Comparison of ENCODE assay signal across 8 mouse cellular contexts in the genomic region with DNA sequence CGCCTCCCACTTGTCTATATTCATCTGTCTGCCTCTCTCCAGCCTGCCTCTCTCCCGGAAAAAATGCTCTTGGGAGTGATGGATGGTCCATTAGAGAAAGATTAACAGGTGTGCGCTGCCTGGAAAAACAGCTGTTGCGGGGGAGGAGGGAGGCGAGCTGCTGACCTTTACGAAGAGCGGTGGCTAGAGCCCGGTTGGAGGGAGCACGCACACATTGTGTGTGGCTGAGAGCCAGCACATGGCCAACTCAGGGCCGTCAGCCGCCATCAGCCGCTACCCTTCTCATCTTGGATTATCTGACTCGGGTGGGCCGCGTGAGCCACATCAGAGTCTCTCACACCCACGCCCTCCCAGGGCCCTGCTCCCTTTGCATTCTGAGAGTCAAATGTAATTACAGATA.
DNase-seq lines count a peak whose midpoint lies in the region; ATAC-seq lines count a peak whose summit lies in the region.
"Had no signal": no experiment of that assay in that cellular context is flagged by ENCODE, and none has a peak within 500 bp of the region (broad histone marks: within the 10 kb centered on the region; RNA-seq: fewer than 3 reads in every experiment).

No protein-coding gene starts in this region.

- intact Hi-C loops in left cerebral cortex, postnatal 4 days (cut with DNase I) = no loop called here

- ATAC-seq in erythroblast, adult 5-6 weeks (replicated peaks; ENCODE audit: low FRiP score, poor library complexity, severe bottlenecking) = no peak
- ATAC-seq: Patski had no signal

- peak; percentile 41 for DNase-seq in left cerebral cortex, postnatal 4 days
- no peak for DNase-seq in left cerebral cortex, adult 11 months (ENCODE audit: low spot score)
- DNase-seq in embryo, embryonic 11.5 days (ENCODE audit: low read depth, low spot score) = peak; percentile 46
- DNase-seq in kidney, postnatal 4 days = peak; percentile 64 to 79
- peak; percentile 48 for DNase-seq in skeletal muscle tissue, adult 2 months (ENCODE audit: low read depth, low spot score)
- no peak for DNase-seq in urinary bladder, postnatal 4 days (ENCODE audit: low spot score in 2 of 2)

Comparison
In these comparisons a context has a peak if more than half of its experiments do, and no peak if none do; other contexts are left out.
1. DNase-seq: peak in left cerebral cortex, postnatal 4 days (single experiment), embryo, embryonic 11.5 days (single experiment), kidney, postnatal 4 days (2 of 2) and skeletal muscle tissue, adult 2 months (single experiment); none in left cerebral cortex, adult 11 months (single experiment) and urinary bladder, postnatal 4 days (0 of 2).